Mouse (Mus musculus) stomach, postnatal 0 days (tissue): ENCODE results near the gene Meis1. TPM values are rescaled to one million over a fixed set of nuclear protein-coding genes. Genes with fewer than 3 reads are reported as not detected.

Source experiments
- ATAC-seq: fragments of 200-750 bp; cut with Nextera tagmentation; 2 replicates; pipeline ENCODE4 v1.8.0; 2017; ENCODE audit not compliant: low FRiP score, low TSS enrichment
- DNase-seq: peaks from one replicate; pipeline ENCODE4 v3.0.0-alpha.2; 2016; ENCODE audit warnings: low spot score
- H3K27ac ChIP-seq: fragments of 300-500 bp; sonication (generic); replicated peaks from 2 replicates; pipeline ENCODE4 v1.5.1; 2014; ENCODE audit warnings: mild to moderate bottlenecking, control low read depth
- H3K27me3 ChIP-seq: fragments of 300-500 bp; sonication (generic); 2 replicates; pipeline ENCODE4 v1.6.1; 2014; ENCODE audit warnings: low read length; ENCODE audit not compliant: control insufficient read depth, insufficient read depth
- H3K36me3 ChIP-seq: fragments of 300-500 bp; sonication (generic); 2 replicates; pipeline ENCODE4 v1.6.1; 2014; ENCODE audit warnings: low read length, mixed read lengths; ENCODE audit not compliant: control insufficient read depth, insufficient read depth
- H3K4me1 ChIP-seq: fragments of 300-500 bp; sonication (generic); replicated peaks from 2 replicates; pipeline ENCODE4 v1.6.1; 2014; ENCODE audit warnings: antibody characterized with exemption; ENCODE audit not compliant: control insufficient read depth, insufficient read depth
- H3K4me2 ChIP-seq: fragments of 300-500 bp; sonication (generic); replicated peaks from 2 replicates; pipeline ENCODE4 v1.6.1; 2014; ENCODE audit warnings: low read depth, mild to moderate bottlenecking, control low read depth, moderate library complexity
- H3K4me3 ChIP-seq: fragments of 300-500 bp; sonication (generic); 2 replicates; pipeline ENCODE4 v1.5.1; 2014; ENCODE audit warnings: low read depth, low read length, control low read depth
- H3K9ac ChIP-seq: fragments of 300-500 bp; sonication (generic); 2 replicates; pipeline ENCODE4 v1.6.1; 2014; ENCODE audit warnings: mild to moderate bottlenecking, low read length, control low read depth, mixed read lengths
- H3K9me3 ChIP-seq: fragments of 300-500 bp; sonication (generic); 2 replicates; pipeline ENCODE4 v1.6.1; 2016; ENCODE audit warnings: low read length; ENCODE audit not compliant: control insufficient read depth
- CTCF ChIP-seq: IDR thresholded peaks from 2 replicates; pipeline ENCODE4 v1.5.1; 2016; ENCODE audit warnings: antibody characterized with exemption, low read depth, mild to moderate bottlenecking, moderate library complexity
- EP300 ChIP-seq: optimal IDR thresholded peaks from 2 replicates; pipeline ENCODE3; 2016; ENCODE audit warnings: antibody characterized with exemption
- WGBS: fragments of 180-500 bp; shearing (Covaris S2); extraction: QIAGEN DNeasy Blood & Tissue Kit; methylation state at CpG from one replicate; pipeline ENCODE4 v1.1.7; 2014; 5-methylcytosine and 5-hydroxymethylcytosine counted together
- polyA plus RNA-seq: library from polyadenylated mRNA; unstranded; fragments of >200 nt; fragmentation: Nextera tagmentation; extraction: Ambion mirVana; gene quantifications from 2 replicates; pipeline ENCODE4 v1.2.1, GENCODE M21; 2015

Meis1 gene
- polyA plus RNA-seq, 1 experiment from 2014 or later: 48.5 TPM

DNA sequence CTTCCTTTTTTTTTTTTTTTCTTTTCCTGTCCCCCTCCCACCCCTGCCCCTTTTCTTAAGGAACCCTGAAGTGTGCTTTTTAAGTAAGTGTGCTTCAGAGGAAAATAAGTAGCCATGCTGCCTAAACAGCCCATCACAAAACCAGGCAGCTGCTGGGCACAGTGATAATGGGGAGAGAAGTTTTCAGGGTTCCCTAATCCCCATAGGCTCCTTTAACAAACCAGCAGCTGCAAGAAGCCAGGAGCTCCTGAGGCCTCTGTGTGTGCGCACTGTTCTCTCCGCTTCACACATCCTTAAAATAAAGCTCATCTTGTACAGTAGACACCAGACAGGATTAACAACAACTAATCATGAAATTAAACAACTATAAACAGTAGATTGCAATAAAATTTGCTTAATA is 63.9 kb downstream of the Meis1 start:
- DNase-seq (no peak), ATAC-seq (no peak)
- H3K9me3 ChIP-seq: no peaks in the 10 kb centered on the region
- no peak overlapping the region for H3K4me2 ChIP-seq
- no peaks in the 10 kb centered on the region; the same call in 1 of the 2 replicates for H3K36me3 ChIP-seq
- 79% methylated on average over 2 of the region's 2 CpGs for WGBS
- H3K4me3 ChIP-seq: no peak overlapping the region
- H3K4me1 ChIP-seq: peaks cover 6% of the 10 kb centered on the region
- no peaks in the 10 kb centered on the region for H3K27me3 ChIP-seq
- no peak overlapping the region for H3K9ac ChIP-seq
- TF ChIP-seq EP300: no peak
- TF ChIP-seq CTCF: no peak
- no peak overlapping the region for H3K27ac ChIP-seq

DNA sequence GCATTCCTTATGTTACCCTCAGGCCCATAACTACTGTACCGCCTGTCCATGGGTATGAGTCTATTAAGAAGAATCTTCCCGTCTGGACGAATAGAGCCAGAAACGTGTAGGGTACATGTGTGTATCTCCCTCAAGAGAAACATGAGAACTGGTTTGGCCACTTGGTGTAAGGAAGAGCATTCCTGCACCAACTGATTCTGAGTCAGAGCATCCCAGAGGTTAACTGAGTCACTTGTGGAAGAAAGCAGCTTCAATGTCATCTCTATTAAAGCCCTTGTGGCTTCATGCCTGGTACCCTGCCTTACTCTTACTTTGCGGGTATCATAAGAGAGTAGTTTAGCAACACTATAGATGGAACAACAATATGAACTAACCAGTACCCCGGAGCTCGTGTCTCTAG is 64.9 kb downstream of the Meis1 start:
- H3K36me3 ChIP-seq: no peaks in the 10 kb centered on the region
- ATAC-seq (peak; percentile 36; the same call in 1 of the 2 replicates), DNase-seq (no peak)
- no peak overlapping the region for H3K9ac ChIP-seq
- H3K27ac ChIP-seq: no peak overlapping the region
- H3K27me3 ChIP-seq: no peaks in the 10 kb centered on the region
- H3K4me3 ChIP-seq: no peak overlapping the region
- 76% methylated on average over 7 of the region's 7 CpGs for WGBS
- peaks cover 6% of the 10 kb centered on the region for H3K4me1 ChIP-seq
- no peak for TF ChIP-seq CTCF
- TF ChIP-seq EP300: no peak
- no peak overlapping the region for H3K4me2 ChIP-seq
- H3K9me3 ChIP-seq: no peaks in the 10 kb centered on the region

DNA sequence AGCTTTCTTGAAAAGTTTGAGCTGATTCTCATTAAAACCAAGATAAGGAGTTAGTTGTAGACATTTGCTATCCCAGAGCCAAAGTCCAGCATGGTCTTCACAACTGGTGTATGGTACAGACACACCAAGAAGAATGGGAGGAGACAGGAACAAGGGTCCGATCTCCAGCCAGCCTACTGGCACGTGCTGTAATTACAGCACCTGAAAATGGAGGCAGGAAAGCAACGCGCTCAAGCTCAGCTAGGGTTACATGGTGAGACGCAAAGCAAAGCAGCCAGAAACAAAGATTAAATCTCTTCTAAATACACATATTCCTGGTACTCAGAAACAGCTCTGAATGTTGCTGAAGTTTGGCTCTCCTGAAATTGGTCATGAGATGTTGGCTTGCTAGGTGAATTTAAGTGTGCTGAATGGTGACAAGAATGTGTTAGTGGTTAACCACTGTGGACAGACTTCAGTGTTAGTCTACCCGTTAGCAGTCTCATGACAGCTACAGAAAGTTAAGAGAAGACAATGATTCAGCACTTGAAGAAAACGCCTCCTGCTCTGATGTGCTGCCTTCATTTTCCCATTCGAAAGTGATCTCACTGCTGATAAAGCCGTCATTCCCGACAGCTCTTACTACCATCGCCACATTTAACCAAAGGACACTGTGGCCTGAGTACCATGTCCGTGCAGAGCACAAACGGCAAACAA is 70.0 kb downstream of the Meis1 start:
- Histone ChIP-seq H3K9me3 (no peaks in the 10 kb centered on the region), H3K36me3 (no peaks in the 10 kb centered on the region), H3K4me1 (no peaks in the 10 kb centered on the region; the same call in 1 of the 2 replicates), H3K27me3 (no peaks in the 10 kb centered on the region), H3K9ac (no peak overlapping the region), H3K27ac (no peak overlapping the region), H3K4me2 (no peak overlapping the region), H3K4me3 (no peak overlapping the region)
- WGBS: 79% methylated on average over 13 of the region's 13 CpGs
- DNase-seq: no peak
- TF ChIP-seq CTCF (no peak), EP300 (no peak)
- ATAC-seq: no peak

DNA sequence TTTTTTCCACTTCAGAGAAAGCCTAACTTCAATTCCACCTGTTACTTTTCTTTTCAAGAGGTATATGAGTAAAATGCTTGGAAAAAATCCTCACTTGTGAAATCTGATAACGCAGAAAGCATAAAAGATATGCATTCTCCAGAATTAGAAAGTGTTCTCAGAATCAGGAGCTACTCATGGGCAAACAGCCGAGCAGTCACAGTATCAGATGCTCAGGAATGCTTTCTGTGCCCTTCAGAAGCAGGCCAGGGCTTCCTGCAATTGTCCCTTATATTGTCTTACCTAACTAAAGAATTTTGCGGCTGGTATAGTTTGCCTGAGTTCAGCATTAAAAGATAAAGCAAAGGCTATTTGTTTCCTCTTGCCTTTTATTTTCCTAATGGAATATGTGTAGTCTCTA is 71.4 kb downstream of the Meis1 start:
- Histone ChIP-seq H3K4me1 (no peaks in the 10 kb centered on the region; the same call in none of the 2 replicates), H3K27ac (no peak overlapping the region), H3K36me3 (no peaks in the 10 kb centered on the region), H3K4me2 (no peak overlapping the region), H3K9ac (no peak overlapping the region), H3K27me3 (no peaks in the 10 kb centered on the region), H3K4me3 (no peak overlapping the region), H3K9me3 (no peaks in the 10 kb centered on the region)
- DNase-seq: no peak
- 45% methylated on average over 3 of the region's 3 CpGs for WGBS
- TF ChIP-seq CTCF: no peak
- TF ChIP-seq EP300: no peak
- no peak for ATAC-seq

DNA sequence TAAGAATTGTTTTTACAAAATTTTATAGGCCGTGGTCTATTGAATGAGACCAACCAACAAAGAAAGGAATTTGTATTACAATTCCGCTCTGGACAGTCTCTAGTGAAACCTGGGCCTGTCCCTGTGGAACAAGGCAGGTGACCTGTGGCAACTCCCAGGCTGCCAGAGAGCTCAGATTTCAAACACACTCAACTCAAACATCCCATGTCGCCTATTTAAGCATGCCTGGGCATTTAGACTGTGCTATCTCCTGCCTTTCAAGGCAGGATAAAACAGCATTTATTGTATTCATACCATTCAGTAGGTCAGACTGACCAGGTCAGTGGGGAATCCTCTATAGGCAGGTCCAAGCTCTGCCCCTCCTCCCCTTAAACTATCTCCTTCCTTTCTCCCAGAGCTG is 73.0 kb downstream of the Meis1 start:
- Histone ChIP-seq H3K27ac (no peak overlapping the region), H3K9ac (no peak overlapping the region), H3K4me1 (no peaks in the 10 kb centered on the region; the same call in none of the 2 replicates), H3K27me3 (no peaks in the 10 kb centered on the region), H3K4me3 (no peak overlapping the region), H3K4me2 (no peak overlapping the region), H3K36me3 (no peaks in the 10 kb centered on the region), H3K9me3 (no peaks in the 10 kb centered on the region)
- 41% methylated on average over 3 of the region's 3 CpGs for WGBS
- DNase-seq: no peak
- no peak for TF ChIP-seq CTCF
- no peak for TF ChIP-seq EP300
- ATAC-seq: no peak

DNA sequence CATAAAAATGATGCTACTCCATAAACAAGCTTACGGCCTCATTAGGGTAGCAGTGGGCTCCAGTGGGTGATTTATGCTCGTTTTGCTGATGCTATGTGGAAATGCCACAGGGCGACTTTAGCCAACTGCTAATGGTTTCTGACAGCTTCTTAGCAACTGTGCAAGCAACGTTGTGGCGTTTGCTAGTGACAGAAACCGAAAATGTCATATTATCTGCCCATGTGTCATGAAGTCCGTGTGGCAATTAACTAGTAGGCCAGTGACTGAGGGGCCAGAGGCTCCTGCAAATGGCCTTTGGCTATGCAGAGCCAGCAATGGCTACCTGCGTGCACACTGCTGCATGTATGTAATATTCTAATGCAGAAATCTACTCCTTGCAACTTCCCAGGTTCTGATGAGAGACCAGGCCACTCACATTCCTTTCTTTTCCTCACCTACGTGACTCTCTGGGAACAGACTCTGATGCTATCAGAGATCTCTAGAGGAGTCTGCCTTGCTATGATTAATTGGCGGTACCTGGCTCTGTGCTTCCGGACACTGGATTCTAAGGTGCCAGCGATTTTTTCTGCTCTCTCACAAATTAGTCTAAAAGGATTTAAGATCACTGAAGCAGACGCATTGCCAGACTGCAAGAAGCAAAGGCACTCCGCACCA is 73.7 kb downstream of the Meis1 start:
- WGBS: 48% methylated on average over 14 of the region's 14 CpGs
- H3K4me1 ChIP-seq: no peaks in the 10 kb centered on the region; the same call in none of the 2 replicates
- ATAC-seq (no peak), DNase-seq (no peak)
- H3K4me2 ChIP-seq: no peak overlapping the region
- 0 out of 2 replicates have a peak overlapping the region, but pooled peaks have one; percentile 14 for H3K27ac ChIP-seq
- no peaks in the 10 kb centered on the region for H3K27me3 ChIP-seq
- no peaks in the 10 kb centered on the region for H3K36me3 ChIP-seq
- no peaks in the 10 kb centered on the region for H3K9me3 ChIP-seq
- H3K4me3 ChIP-seq: no peak overlapping the region
- no peak overlapping the region for H3K9ac ChIP-seq
- no peak for TF ChIP-seq CTCF
